ENCODE assay signal across 11 mouse cellular contexts in the genomic region with DNA sequence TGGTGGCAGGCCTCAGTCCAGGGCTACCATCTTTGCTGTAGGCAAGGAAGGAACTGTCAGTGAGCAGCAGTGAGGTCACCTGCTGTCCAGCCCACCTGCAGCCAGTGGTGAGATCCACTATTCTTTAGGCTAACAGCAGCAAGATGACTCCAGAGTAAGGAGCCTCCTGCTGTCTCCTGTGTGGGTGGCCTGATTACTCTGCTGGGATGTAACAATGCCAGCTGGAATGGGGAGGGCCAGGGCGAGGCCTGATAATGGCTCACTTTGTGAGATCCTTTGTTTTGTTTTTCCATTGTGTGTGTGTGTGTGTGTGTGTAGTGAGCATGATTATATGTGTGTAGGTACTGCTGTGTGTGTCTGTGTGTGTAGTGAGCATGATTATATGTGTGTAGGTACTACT.
DNase-seq lines count a peak whose midpoint lies in the region; ATAC-seq lines count a peak whose summit lies in the region.
"Had no signal": no experiment of that assay in that cellular context is flagged by ENCODE, and none has a peak within 500 bp of the region (broad histone marks: within the 10 kb centered on the region; RNA-seq: fewer than 3 reads in every experiment).

No protein-coding gene starts in this region.

- ATAC-seq in forebrain, embryonic 12.5 days (ENCODE audit: low FRiP score) = no peak
- no peak for ATAC-seq in liver, embryonic 13.5 days (ENCODE audit: low read depth)
- no peak for ATAC-seq in neural tube, embryonic 15.5 days (ENCODE audit: low FRiP score)

- WGBS in forebrain, embryonic 10.5 days = 26% methylated on average over 1 of the region's 1 CpGs
- WGBS in forebrain, embryonic 12.5 days = 13% methylated on average over 1 of the region's 1 CpGs
- WGBS in liver, embryonic 13.5 days (ENCODE audit: insufficient replicate concordance) = 67% methylated on average over 1 of the region's 1 CpGs
- WGBS in neural tube, embryonic 15.5 days = 8% methylated on average over 1 of the region's 1 CpGs

- H3K27ac ChIP-seq in forebrain, embryonic 10.5 days = peak overlapping the region; percentile 30; the same call in 1 of the 2 replicates
- H3K27ac ChIP-seq in forebrain, embryonic 12.5 days = no peak overlapping the region
- H3K27ac ChIP-seq in liver, embryonic 13.5 days = 0 out of 2 replicates have a peak overlapping the region, but pooled peaks have one; percentile 11
- H3K27ac ChIP-seq in neural tube, embryonic 15.5 days (replicated peaks) = peak overlapping the region; percentile 54
- H3K27ac ChIP-seq: liver, embryonic 15.5 days had no signal

- H3K9ac ChIP-seq in forebrain, embryonic 12.5 days = no peak overlapping the region
- H3K9ac ChIP-seq in liver, embryonic 13.5 days = no peak overlapping the region
- H3K9ac ChIP-seq in neural tube, embryonic 15.5 days (replicated peaks) = no peak overlapping the region
- H3K9ac ChIP-seq: liver, embryonic 15.5 days had no signal

- no peak overlapping the region for H3K4me3 ChIP-seq in forebrain, embryonic 10.5 days
- H3K4me3 ChIP-seq in forebrain, embryonic 12.5 days (replicated peaks) = no peak overlapping the region
- H3K4me3 ChIP-seq in liver, embryonic 13.5 days (replicated peaks) = no peak overlapping the region
- H3K4me3 ChIP-seq in neural tube, embryonic 15.5 days (replicated peaks) = no peak overlapping the region
- H3K4me3 ChIP-seq: liver, embryonic 15.5 days had no signal

- DNase-seq in forebrain, embryonic 10.5 days (ENCODE audit: extremely low spot score, low spot score) = no peak
- no peak for DNase-seq in liver, embryonic 13.5 days
- DNase-seq in liver = no peak
- peak; percentile 94 for DNase-seq in ZHBTc4 (ENCODE audit: low read depth, low spot score)
- no peak for DNase-seq in urinary bladder, postnatal 10 days (ENCODE audit: low spot score)
- DNase-seq in thymus, postnatal 10 days (ENCODE audit: low spot score in 2 of 2) = no peak
- DNase-seq: cerebellum, adult 8-10 months; lung, postnatal 4 days had no signal

- no peaks in the 10 kb centered on the region for H3K9me3 ChIP-seq in forebrain, embryonic 10.5 days
- no peaks in the 10 kb centered on the region for H3K9me3 ChIP-seq in forebrain, embryonic 12.5 days
- no peaks in the 10 kb centered on the region for H3K9me3 ChIP-seq in liver, embryonic 13.5 days (replicated peaks)
- no peaks in the 10 kb centered on the region for H3K9me3 ChIP-seq in neural tube, embryonic 15.5 days (replicated peaks)
- H3K9me3 ChIP-seq: liver, embryonic 15.5 days had no signal

- no peaks in the 10 kb centered on the region for H3K36me3 ChIP-seq in forebrain, embryonic 10.5 days (replicated peaks)
- no peaks in the 10 kb centered on the region for H3K36me3 ChIP-seq in forebrain, embryonic 12.5 days (replicated peaks)
- H3K36me3 ChIP-seq in liver, embryonic 13.5 days = no peaks in the 10 kb centered on the region
- H3K36me3 ChIP-seq in neural tube, embryonic 15.5 days = no peaks in the 10 kb centered on the region
- H3K36me3 ChIP-seq: liver, embryonic 15.5 days had no signal

- H3K4me2 ChIP-seq in forebrain, embryonic 12.5 days = no peak overlapping the region
- no peak overlapping the region for H3K4me2 ChIP-seq in liver, embryonic 13.5 days
- no peak overlapping the region for H3K4me2 ChIP-seq in neural tube, embryonic 15.5 days
- H3K4me2 ChIP-seq: liver, embryonic 15.5 days had no signal

- no peaks in the 10 kb centered on the region for H3K27me3 ChIP-seq in forebrain, embryonic 10.5 days (ENCODE audit: poor library complexity, severe bottlenecking)
- H3K27me3 ChIP-seq in forebrain, embryonic 12.5 days = no peaks in the 10 kb centered on the region
- no peaks in the 10 kb centered on the region for H3K27me3 ChIP-seq in liver, embryonic 13.5 days
- no peaks in the 10 kb centered on the region for H3K27me3 ChIP-seq in neural tube, embryonic 15.5 days (replicated peaks)
- H3K27me3 ChIP-seq: liver, embryonic 15.5 days had no signal

- peaks cover 24% of the 10 kb centered on the region for H3K4me1 ChIP-seq in forebrain, embryonic 10.5 days
- peaks cover 11% of the 10 kb centered on the region for H3K4me1 ChIP-seq in forebrain, embryonic 12.5 days
- H3K4me1 ChIP-seq in liver, embryonic 13.5 days (replicated peaks) = peaks cover 26% of the 10 kb centered on the region
- H3K4me1 ChIP-seq in neural tube, embryonic 15.5 days = peaks cover 11% of the 10 kb centered on the region
